Mouse (Mus musculus) cerebellum, adult 2 months (tissue): ENCODE measurements around the gene Fbf1. TPM values are rescaled to one million over a fixed set of nuclear protein-coding genes. Genes with fewer than 3 reads are reported as not detected.

ENCODE experiments used
- DNase-seq, 2 experiments: peaks; one replicate each; pipeline ENCODE4 v3.0.0; 2021
- H3K27ac ChIP-seq: fragments of 200-500 bp; 2 replicates; pipeline ENCODE4 v1.5.1; 2012; ENCODE audit warnings: low read length, control low read depth, inconsistent platforms; ENCODE audit not compliant: insufficient read depth
- H3K27me3 ChIP-seq: fragments of 200-500 bp; 2 replicates; pipeline ENCODE4 v1.6.1; 2012; ENCODE audit warnings: inconsistent platforms, mild to moderate bottlenecking, low read length, moderate library complexity; ENCODE audit not compliant: control insufficient read depth, insufficient read depth
- H3K4me1 ChIP-seq: fragments of 200-500 bp; 2 replicates; pipeline ENCODE4 v1.6.1; 2011; ENCODE audit warnings: low read length; ENCODE audit not compliant: control insufficient read depth, insufficient read depth
- H3K4me3 ChIP-seq: fragments of 200-500 bp; replicated peaks from 2 replicates; pipeline ENCODE3; 2011; ENCODE audit warnings: mild to moderate bottlenecking, low read depth, low read length, control low read depth; ENCODE audit not compliant: insufficient read depth
- CTCF ChIP-seq: fragments of 200-500 bp; IDR thresholded peaks from 2 replicates; pipeline ENCODE4 v1.5.1; 2011; ENCODE audit warnings: low read depth, mild to moderate bottlenecking, control low read depth, low read length, moderate library complexity, borderline replicate concordance; ENCODE audit not compliant: insufficient read depth
- POLR2A ChIP-seq: fragments of 200-500 bp; IDR thresholded peaks from 2 replicates; pipeline ENCODE4 v1.6.1; 2011; ENCODE audit warnings: low read length, control low read depth, borderline replicate concordance; ENCODE audit not compliant: insufficient read depth
- WGBS: fragments of 180-500 bp; shearing (Covaris S2); methylation state at CpG from one replicate; pipeline ENCODE4 v1.1.7; 2018; 5-methylcytosine and 5-hydroxymethylcytosine counted together
- polyA plus RNA-seq: library from polyadenylated mRNA; depleted of rRNA; stranded (reverse); fragments of >200 nt; gene quantifications from 2 replicates; pipeline ENCODE4 v1.2.3, GENCODE M21; 2012

Fbf1 gene
- polyA plus RNA-seq, 1 experiment, result 81.1 TPM

DNA sequence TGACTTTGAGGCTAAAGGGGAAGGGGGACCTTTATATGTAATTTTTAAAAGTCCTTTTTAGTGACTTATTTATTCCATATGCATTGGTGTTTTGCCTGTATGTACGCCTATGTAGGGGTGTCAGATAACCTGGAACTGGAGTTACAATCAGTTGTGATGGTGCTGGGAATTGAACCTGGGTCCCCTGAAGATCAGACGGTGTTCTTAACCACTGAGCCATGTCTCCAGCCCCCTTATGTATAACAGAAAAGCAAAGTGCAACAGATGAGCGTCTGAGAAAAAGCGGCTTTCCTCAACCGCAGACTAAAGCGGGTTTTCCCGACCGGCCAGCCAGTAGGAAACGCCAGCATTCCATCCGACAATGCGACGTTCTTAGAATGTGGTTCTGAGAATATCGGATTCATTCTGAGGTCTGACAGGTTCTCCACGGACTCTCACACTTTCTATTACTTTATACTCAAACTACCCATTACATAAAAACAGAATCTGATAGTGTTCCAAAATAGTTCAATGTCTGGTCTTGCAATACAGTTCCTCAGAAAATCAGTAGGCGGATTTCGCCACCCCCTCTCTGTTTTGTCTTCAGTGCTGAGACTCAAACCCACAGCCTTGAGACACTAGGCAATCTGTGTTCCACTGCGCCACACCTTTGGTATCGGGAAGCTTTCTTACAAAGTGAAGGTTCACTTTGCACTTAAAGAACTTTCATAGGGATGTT, 29.1 kb upstream of the Fbf1 start:
- H3K27ac ChIP-seq, result no peak overlapping the region
- H3K27me3 ChIP-seq, result no peaks in the 10 kb centered on the region
- H3K4me3 ChIP-seq, result no peak overlapping the region
- DNase-seq, result no peak
- TF ChIP-seq POLR2A (no peak), CTCF (no peak)
- WGBS, result 93% methylated on average over 18 of the region's 18 CpGs
- H3K4me1 ChIP-seq, result no peaks in the 10 kb centered on the region; the same call in 1 of the 2 replicates

DNA sequence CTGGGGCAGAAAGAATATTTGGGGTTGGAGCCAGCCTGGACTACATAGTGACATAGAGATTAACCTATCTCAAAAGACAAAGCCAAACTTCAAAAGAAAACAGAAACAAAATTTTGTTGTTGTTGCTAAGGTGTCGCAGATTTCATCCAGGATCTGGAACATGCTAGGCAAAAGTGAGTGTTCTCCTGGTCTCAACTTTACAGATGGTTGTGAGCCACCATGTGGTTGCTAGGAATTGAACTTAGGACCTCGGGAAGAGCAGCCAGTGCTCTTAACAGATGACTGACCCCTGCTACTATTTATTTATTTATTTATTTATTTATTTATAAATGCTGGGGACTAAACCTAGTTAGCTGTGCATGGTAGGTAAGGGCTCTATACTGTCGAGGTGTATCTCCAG, 28.4 kb upstream of the Fbf1 start:
- TF ChIP-seq POLR2A (no peak), CTCF (no peak)
- 71% methylated on average over 3 of the region's 3 CpGs for WGBS
- Histone ChIP-seq H3K27me3 (no peaks in the 10 kb centered on the region), H3K4me1 (no peaks in the 10 kb centered on the region; the same call in 1 of the 2 replicates), H3K27ac (no peak overlapping the region), H3K4me3 (no peak overlapping the region)
- DNase-seq, result no peak

DNA sequence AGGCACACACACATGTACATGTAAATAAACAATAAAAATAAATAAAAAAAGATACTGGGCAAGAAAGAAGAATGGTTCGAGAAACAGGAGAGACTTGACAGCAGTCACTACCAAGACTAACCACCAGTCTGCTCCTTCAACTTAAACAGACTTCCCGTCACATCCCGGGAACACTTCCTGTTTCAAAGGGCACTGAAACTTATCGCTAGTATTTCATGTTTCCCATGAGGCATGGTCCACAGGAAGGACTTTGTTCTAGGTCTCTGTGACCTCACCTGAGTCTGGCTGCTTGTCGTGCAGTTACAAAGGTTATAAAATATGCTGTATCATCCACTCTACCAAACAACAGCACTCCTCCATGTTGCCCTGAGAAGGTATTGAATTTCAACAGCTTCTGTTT, 27.3 kb upstream of the Fbf1 start:
- Histone ChIP-seq H3K4me1 (no peaks in the 10 kb centered on the region; the same call in 1 of the 2 replicates), H3K27ac (no peak overlapping the region), H3K27me3 (no peaks in the 10 kb centered on the region), H3K4me3 (no peak overlapping the region)
- TF ChIP-seq CTCF (no peak), POLR2A (no peak)
- DNase-seq, result no peak
- 80% methylated on average over 5 of the region's 5 CpGs for WGBS

DNA sequence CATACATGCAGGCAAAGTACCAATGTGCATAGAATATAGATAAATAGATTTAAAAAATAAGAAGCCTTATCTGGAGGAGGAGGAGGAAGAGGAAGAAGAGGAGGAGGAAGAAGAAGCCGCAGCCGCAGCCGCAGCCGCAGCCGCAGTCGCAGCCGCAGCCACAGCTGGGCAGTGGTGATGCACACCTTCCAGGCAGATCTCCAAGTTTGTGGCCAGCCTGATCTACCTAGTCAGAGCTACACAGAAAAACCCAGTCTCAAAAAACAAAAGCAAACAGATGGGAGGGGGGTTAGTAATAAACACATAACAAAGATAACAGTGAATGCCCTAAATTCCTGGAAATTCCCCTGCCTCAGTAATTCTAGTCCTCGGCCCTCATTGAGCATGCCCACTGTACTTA, 26.7 kb upstream of the Fbf1 start:
- TF ChIP-seq POLR2A, result no peak
- TF ChIP-seq CTCF, result no peak
- DNase-seq, result no peak
- 93% methylated on average over 8 of the region's 8 CpGs for WGBS

DNA sequence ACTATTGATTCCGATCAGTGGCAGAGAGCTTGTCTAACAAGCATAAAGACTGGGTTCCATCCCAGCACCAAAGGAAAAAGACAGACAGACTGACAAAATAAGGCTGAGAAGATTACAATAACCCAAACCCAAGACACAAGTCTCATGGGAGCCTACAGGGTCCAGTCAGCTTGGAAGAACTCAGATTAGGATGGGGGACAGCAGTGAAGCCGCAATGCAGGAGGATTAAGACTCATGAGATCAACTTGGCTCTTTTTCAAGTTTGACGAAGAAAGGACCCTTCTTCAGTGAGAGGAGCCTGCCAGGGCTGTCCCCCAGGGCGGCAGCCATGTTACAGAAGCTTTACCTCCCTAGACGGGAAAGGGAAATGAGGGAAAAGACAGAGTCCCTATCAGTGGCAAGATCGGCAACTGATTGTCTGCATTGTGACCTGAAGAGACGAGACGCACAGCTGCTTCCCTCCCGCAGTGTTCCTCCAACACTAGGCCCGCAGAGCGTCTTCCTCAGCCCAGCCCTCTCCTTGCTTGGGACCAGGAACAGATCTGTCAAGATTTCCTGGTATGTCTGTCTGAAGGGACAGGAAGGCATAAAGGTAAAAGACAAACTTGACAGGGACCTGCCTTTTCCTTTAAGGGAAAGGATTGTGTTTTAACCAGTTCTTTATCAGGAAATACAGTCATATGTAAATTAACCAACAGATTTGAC, 19.4 kb upstream of the Fbf1 start:
- Histone ChIP-seq H3K27ac (no peak overlapping the region), H3K4me1 (peaks cover 18% of the 10 kb centered on the region)
- 33% methylated on average over 11 of the region's 11 CpGs for WGBS

More for the DNA sequence above, 26.7 kb upstream of the Fbf1 start:
- Histone ChIP-seq H3K4me3 (no peak overlapping the region), H3K27ac (no peak overlapping the region), H3K27me3 (no peaks in the 10 kb centered on the region), H3K4me1 (peaks cover under 1% of the 10 kb centered on the region; the same call in 1 of the 2 replicates)

DNA sequence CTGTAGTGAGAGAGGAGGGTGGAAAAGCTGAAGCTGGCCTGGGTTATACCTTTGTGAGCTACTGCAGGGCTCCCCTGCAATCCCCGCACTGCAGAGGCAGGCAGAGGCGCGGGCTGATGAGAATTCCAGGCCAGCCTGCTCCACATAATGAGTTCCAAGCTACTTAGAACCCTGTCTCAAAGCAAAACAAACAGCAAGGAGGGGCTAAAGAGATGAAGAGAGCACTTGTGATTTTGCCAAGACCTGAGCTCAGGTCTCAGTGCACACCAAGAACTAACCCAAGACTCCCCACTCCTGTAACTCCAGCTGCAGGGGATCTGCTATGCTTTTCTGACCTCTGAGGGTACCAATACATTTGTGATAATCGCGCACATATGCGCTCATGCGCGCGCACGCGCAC, 18.4 kb upstream of the Fbf1 start:
- Histone ChIP-seq H3K27me3 (no peaks in the 10 kb centered on the region), H3K4me1 (peaks cover 18% of the 10 kb centered on the region), H3K27ac (no peak overlapping the region), H3K4me3 (no peak overlapping the region)
- TF ChIP-seq CTCF (no peak), POLR2A (no peak)
- 85% methylated on average over 11 of the region's 11 CpGs for WGBS
- DNase-seq, result no peak

More for the DNA sequence above, 19.4 kb upstream of the Fbf1 start:
- TF ChIP-seq POLR2A (no peak), CTCF (no peak)
- no peak overlapping the region for H3K4me3 ChIP-seq
- DNase-seq, result no peak
- no peaks in the 10 kb centered on the region for H3K27me3 ChIP-seq

DNA sequence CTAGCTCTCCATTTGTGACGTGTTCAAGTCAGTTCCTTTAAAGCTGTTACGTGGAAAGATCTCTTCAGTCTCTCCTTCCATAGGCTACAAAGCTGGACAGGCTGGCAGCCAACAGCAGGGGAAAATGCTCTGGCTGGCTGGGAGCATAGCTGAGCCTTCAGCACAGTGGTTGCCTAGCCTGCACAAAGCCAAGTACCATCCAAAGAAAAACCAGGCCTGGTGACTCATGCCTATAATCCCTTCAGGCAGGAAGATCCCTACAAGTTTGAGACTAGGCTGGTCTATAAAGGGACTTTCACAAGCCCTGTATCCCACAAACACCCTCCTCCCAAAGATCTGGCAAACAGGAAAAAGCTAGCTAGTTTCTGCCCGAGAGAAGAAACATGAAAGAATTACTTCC, 17.9 kb upstream of the Fbf1 start:
- no peaks in the 10 kb centered on the region for H3K27me3 ChIP-seq
- no peak overlapping the region for H3K27ac ChIP-seq
- no peak overlapping the region for H3K4me3 ChIP-seq
- H3K4me1 ChIP-seq, result peaks cover 18% of the 10 kb centered on the region
- peak in 1 of 2 experiments; percentile 34 for DNase-seq
- 42% methylated on average over 3 of the region's 3 CpGs for WGBS
- no peak for TF ChIP-seq CTCF
- TF ChIP-seq POLR2A, result no peak

DNA sequence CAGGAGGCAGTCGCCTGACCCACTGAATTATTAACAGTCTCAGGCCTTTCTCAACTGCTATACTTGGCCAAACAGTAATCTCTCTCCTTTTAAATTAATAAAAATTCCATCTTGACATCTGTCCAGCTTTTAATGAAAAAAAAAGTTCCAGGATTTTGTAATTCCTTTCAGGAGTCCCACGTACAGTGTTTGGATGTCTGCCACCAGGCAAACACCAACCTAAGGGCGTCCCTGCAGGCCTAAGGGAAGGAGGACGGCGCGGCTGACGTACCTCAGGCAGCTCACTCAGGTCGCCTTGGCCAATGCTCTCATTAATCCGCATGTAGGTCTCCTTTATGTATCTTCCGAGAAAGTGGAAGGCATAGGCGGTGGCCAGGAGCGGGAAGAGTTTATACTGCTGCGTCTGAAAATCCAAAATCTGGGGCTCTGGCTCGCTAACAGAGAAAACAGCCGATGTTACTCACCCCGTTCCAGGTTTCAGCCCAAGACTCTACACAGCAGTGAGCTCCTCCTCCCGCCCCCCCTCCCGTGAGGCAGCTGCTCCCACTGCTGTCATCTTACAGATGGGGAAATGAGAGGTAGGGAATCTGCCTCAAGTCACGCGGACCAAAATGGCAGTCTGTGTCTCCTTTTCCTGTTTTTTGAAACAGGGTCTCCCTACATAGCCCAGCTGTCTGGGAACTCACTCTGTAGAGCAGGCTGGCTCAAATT, 10.6 kb upstream of the Fbf1 start:
- Histone ChIP-seq H3K27ac (no peak overlapping the region), H3K27me3 (no peaks in the 10 kb centered on the region), H3K4me1 (no peaks in the 10 kb centered on the region), H3K4me3 (no peak overlapping the region)
- 75% methylated on average over 20 of the region's 20 CpGs for WGBS
- TF ChIP-seq CTCF, result no peak
- TF ChIP-seq POLR2A, result no peak
- no peak for DNase-seq
